Mouse (Mus musculus) limb, embryonic 10.5 days (tissue): ENCODE data around the gene Gm28539. TPM values are rescaled to one million over a fixed set of nuclear protein-coding genes. Genes with fewer than 3 reads are reported as not detected.

Source experiments
- DNase-seq: peaks from one replicate; pipeline ENCODE4 v3.0.0-alpha.2; 2017; ENCODE audit warnings: low spot score
- H3K27ac ChIP-seq: fragments of 300-500 bp; sonication (generic); 2 replicates; pipeline ENCODE4 v1.5.1; 2016; ENCODE audit warnings: mild to moderate bottlenecking
- H3K27me3 ChIP-seq: fragments of 300-500 bp; sonication (generic); 2 replicates; pipeline ENCODE4 v1.6.1; 2016; ENCODE audit warnings: low read depth, mild to moderate bottlenecking; ENCODE audit not compliant: poor library complexity, severe bottlenecking
- H3K36me3 ChIP-seq: fragments of 300-500 bp; sonication (generic); 2 replicates; pipeline ENCODE4 v1.6.1; 2016; ENCODE audit warnings: mild to moderate bottlenecking, moderate library complexity
- H3K4me1 ChIP-seq: fragments of 300-500 bp; sonication (generic); 2 replicates; pipeline ENCODE4 v1.6.1; 2016
- H3K4me3 ChIP-seq: fragments of 300-500 bp; sonication (generic); 2 replicates; pipeline ENCODE4 v1.5.1; 2016; ENCODE audit warnings: mild to moderate bottlenecking, moderate library complexity
- H3K9me3 ChIP-seq: fragments of 300-500 bp; sonication (generic); replicated peaks from 2 replicates; pipeline ENCODE4 v1.6.1; 2016; ENCODE audit warnings: mild to moderate bottlenecking
- WGBS: fragments of 180-500 bp; shearing (Covaris S2); methylation state at CpG from one replicate; pipeline ENCODE4 v1.1.7; 2016; 5-methylcytosine and 5-hydroxymethylcytosine counted together
- polyA plus RNA-seq: library from polyadenylated mRNA; unstranded; fragments of >200 nt; fragmentation: Nextera tagmentation; extraction: Ambion mirVana; gene quantifications from 2 replicates; pipeline ENCODE4 v1.2.1, GENCODE M21; 2016

Gm28539 gene
- polyA plus RNA-seq, 1 experiment from 2014 or later: not detected

DNA sequence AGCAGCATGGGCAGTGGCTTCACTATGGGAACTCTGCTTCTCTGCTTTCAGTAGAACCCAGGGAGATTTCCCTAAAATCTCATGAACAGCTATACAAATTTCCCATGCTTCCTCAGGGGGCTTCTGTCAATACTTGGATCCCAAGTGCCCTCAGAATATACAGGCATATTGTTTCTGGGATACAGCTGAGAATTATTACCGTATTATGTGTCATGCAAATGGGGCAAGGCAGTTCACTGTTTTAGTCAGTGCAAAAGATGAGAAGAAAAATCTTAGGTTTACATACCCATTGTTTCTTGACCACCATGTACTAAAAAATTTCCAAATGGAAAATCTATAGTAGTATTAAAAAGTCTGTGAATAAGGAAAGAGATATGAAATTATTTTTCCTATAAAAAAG is 167.4 kb downstream of the Gm28539 start:
- DNase-seq: no peak
- H3K27ac ChIP-seq: no peak overlapping the region
- H3K9me3 ChIP-seq: no peaks in the 10 kb centered on the region
- H3K27me3 ChIP-seq: no peaks in the 10 kb centered on the region
- H3K4me3 ChIP-seq: no peak overlapping the region
- H3K4me1 ChIP-seq: no peaks in the 10 kb centered on the region
- H3K36me3 ChIP-seq: no peaks in the 10 kb centered on the region
- 92% methylated on average over 1 of the region's 1 CpGs for WGBS

DNA sequence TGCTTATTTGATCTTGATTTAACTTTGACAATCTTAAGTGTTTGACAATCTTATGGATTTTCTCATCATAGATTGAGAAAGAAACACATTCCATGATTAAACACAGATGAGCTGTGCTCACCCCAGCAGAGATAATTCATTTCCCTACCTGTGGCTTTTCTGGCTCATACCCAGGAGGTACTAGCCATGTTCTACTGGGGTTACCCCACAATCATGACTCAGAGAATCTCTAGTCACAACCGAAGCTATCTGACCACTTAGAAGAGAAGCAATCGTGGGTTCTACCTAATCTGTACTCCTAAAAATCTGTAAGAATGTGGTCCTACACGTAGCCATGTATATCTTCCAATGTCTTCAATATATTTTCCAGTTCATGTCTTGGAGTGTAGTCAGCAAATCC is 168.9 kb downstream of the Gm28539 start:
- no peaks in the 10 kb centered on the region for H3K36me3 ChIP-seq
- 79% methylated on average over 3 of the region's 3 CpGs for WGBS
- DNase-seq: no peak
- no peaks in the 10 kb centered on the region for H3K4me1 ChIP-seq
- no peaks in the 10 kb centered on the region for H3K9me3 ChIP-seq
- H3K27me3 ChIP-seq: no peaks in the 10 kb centered on the region
- H3K4me3 ChIP-seq: no peak overlapping the region
- no peak overlapping the region for H3K27ac ChIP-seq

Other genes with a start within 250 kb of the Gm28539 start
- gene Tbx1, start 245.9 kb upstream of the Gm28539 start, polyA plus RNA-seq: 1.1 and 1.7 TPM in 2 replicates
- gene Gp1bb, start 214.2 kb upstream of the Gm28539 start, polyA plus RNA-seq: 1.8 and 2.8 TPM in 2 replicates
- 2.3 and 4.7 TPM in 2 replicates for gene Gm49601, start 210.2 kb upstream of the Gm28539 start, polyA plus RNA-seq
- gene Sept5, start 206.6 kb upstream of the Gm28539 start, polyA plus RNA-seq: 19.4 and 29.1 TPM in 2 replicates
- 18.7 and 21.4 TPM in 2 replicates for gene Cldn5, start 59.7 kb upstream of the Gm28539 start, polyA plus RNA-seq
- 99.3 and 118 TPM in 2 replicates for gene Ufd1, start 24.8 kb upstream of the Gm28539 start, polyA plus RNA-seq
- gene Cdc45, start 24.6 kb upstream of the Gm28539 start, polyA plus RNA-seq: 82.9 and 88.0 TPM in 2 replicates
- gene 2510002D24Rik, start within 50 bp of the Gm28539 start, polyA plus RNA-seq: 35.9 and 39.8 TPM in 2 replicates
- gene Mrpl40, start 40.3 kb downstream of the Gm28539 start, polyA plus RNA-seq: 129 and 146 TPM in 2 replicates
- gene Hira, start 40.5 kb downstream of the Gm28539 start, polyA plus RNA-seq: 23.3 and 25.6 TPM in 2 replicates